Mouse (Mus musculus): Measurements from ENCODE around the gene Sspo.

- TF ChIP-seq POLR2A (IDR thresholded peaks at IDR 0.05; ENCODE audit: borderline replicate concordance, control insufficient read depth, low read depth, low read length) = no peak
- no peak for TF ChIP-seq CTCF (IDR thresholded peaks at IDR 0.05; ENCODE audit: control insufficient read depth, insufficient read depth, low read length)
Observed at GRCm38 (mm10) chr6:48511861-48512260, 63.8 kb downstream of the Sspo start.

Measured in bone marrow, adult 2 months (tissue).